Mouse (Mus musculus) hindbrain, embryonic 16.5 days (tissue): ENCODE measurements at regions not wholly inside any gene's neighbourhood (a gene's known extent, or its start where the extent isn't known, plus 50 kb on each side); places are given as distances from the start of the nearest gene placed in this dataset.

ENCODE experiments used
- ATAC-seq: fragments of 200-750 bp; cut with Nextera tagmentation; 2 replicates; pipeline ENCODE4 v1.8.0; 2017; ENCODE audit warnings: moderate TSS enrichment, moderate library complexity
- H3K27ac ChIP-seq: fragments of 300-500 bp; sonication (generic); 2 replicates; pipeline ENCODE4 v1.5.1; 2014; ENCODE audit warnings: low read depth, mild to moderate bottlenecking, control low read depth, low read length, moderate library complexity
- H3K27me3 ChIP-seq: fragments of 300-500 bp; sonication (generic); replicated peaks from 2 replicates; pipeline ENCODE4 v1.6.1; 2014; ENCODE audit warnings: low read length; ENCODE audit not compliant: control insufficient read depth, insufficient read depth
- H3K36me3 ChIP-seq: fragments of 300-500 bp; sonication (generic); 2 replicates; pipeline ENCODE4 v1.6.1; 2014; ENCODE audit warnings: mild to moderate bottlenecking, low read length, moderate library complexity, mixed read lengths; ENCODE audit not compliant: control insufficient read depth, insufficient read depth
- H3K4me1 ChIP-seq: fragments of 300-500 bp; sonication (generic); 2 replicates; pipeline ENCODE4 v1.6.1; 2014; ENCODE audit warnings: low read depth, low read length; ENCODE audit not compliant: control insufficient read depth, insufficient read depth
- H3K4me2 ChIP-seq: fragments of 300-500 bp; sonication (generic); 2 replicates; pipeline ENCODE4 v1.6.1; 2014; ENCODE audit warnings: mild to moderate bottlenecking, low read length, control low read depth, moderate library complexity
- H3K4me3 ChIP-seq: fragments of 300-500 bp; sonication (generic); 2 replicates; pipeline ENCODE4 v1.5.1; 2014; ENCODE audit warnings: mild to moderate bottlenecking, low read length, control low read depth, moderate library complexity
- H3K9ac ChIP-seq: fragments of 300-500 bp; sonication (generic); 2 replicates; pipeline ENCODE4 v1.6.1; 2014; ENCODE audit warnings: low read depth, mild to moderate bottlenecking, control low read depth, low read length, moderate library complexity
- H3K9me3 ChIP-seq: fragments of 300-500 bp; sonication (generic); 2 replicates; pipeline ENCODE4 v1.6.1; 2014; ENCODE audit warnings: mild to moderate bottlenecking, low read length, moderate library complexity; ENCODE audit not compliant: control insufficient read depth
- WGBS: fragments of 180-500 bp; shearing (Covaris S2); extraction: QIAGEN DNeasy Blood & Tissue Kit; methylation state at CpG from one replicate; pipeline ENCODE4 v1.1.7; 2014; 5-methylcytosine and 5-hydroxymethylcytosine counted together

DNA sequence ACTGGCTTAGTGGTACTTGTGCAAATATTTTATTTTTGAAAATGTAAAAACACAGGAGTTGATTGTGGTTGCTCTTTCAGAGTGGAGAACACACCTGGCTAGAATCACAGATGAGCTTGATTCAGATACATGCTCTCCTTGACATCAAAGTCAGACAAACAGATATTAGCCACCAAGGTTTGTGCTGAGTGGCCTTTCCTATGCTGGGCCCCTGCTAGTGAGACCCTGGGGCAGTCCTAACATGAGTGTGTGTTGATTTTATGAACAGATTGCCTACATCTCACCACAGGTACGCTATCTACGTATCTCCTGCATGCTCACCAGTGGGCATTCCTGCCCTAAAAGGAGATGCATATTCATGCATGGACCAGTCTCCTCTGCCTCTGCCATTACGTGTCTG is 157.5 kb downstream of the Slc38a4 start:
- Histone ChIP-seq H3K4me2 (no peak overlapping the region), H3K4me3 (no peak overlapping the region), H3K36me3 (no peaks in the 10 kb centered on the region), H3K9ac (no peak overlapping the region; the same call in 1 of the 2 replicates), H3K9me3 (peaks cover 3% of the 10 kb centered on the region; the same call in 1 of the 2 replicates), H3K27ac (no peak overlapping the region), H3K27me3 (no peaks in the 10 kb centered on the region), H3K4me1 (no peaks in the 10 kb centered on the region)
- WGBS, result 93% methylated on average over 3 of the region's 3 CpGs
- no peak for ATAC-seq

DNA sequence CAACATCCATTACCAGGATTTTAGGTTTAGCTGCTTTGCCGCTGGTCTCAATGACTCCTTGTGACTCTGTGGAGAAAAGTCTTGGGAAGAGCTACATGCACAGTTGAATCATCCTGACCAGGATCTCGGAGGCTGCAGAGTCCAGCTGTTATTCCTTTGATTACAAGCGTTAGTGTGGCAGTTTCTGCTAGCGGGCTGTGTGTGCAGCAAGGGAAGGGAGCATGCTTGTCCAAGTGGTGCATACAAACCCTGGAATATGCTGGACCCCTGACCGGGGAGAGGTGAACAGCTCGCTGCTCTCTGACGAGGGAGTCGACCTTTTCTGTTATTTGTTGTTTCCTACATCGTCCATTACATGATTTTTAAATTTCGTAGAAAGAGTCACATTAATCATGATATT is 170.9 kb downstream of the Slc38a4 start:
- Histone ChIP-seq H3K4me1 (no peaks in the 10 kb centered on the region), H3K4me2 (no peak overlapping the region), H3K27ac (no peak overlapping the region), H3K4me3 (no peak overlapping the region), H3K27me3 (no peaks in the 10 kb centered on the region), H3K9me3 (no peaks in the 10 kb centered on the region), H3K36me3 (no peaks in the 10 kb centered on the region), H3K9ac (no peak overlapping the region)
- 76% methylated on average over 10 of the region's 10 CpGs for WGBS
- no peak for ATAC-seq

DNA sequence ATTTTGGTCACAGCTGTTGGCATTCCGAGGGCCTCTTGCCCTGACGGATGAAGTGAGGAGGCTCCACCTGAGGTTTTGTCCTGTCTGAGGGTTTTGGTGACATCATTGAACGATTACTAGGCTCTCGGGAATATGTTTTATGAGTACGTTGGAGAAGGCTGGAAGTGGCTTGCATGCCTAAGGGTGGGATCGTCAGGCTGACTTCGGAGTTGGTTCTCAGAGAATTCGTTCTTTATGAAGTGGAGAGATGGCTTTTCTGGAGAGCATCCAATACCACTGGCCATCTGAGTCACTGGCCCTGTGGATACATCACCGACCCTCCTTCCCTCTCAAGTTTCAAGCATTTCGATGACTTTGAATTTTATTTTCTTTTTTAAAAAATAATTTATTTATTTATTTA is 172.0 kb downstream of the Slc38a4 start:
- Histone ChIP-seq H3K9me3 (no peaks in the 10 kb centered on the region), H3K9ac (no peak overlapping the region), H3K4me1 (no peaks in the 10 kb centered on the region), H3K36me3 (no peaks in the 10 kb centered on the region), H3K4me2 (no peak overlapping the region), H3K4me3 (no peak overlapping the region), H3K27ac (no peak overlapping the region), H3K27me3 (no peaks in the 10 kb centered on the region)
- 76% methylated on average over 10 of the region's 10 CpGs for WGBS
- no peak for ATAC-seq

DNA sequence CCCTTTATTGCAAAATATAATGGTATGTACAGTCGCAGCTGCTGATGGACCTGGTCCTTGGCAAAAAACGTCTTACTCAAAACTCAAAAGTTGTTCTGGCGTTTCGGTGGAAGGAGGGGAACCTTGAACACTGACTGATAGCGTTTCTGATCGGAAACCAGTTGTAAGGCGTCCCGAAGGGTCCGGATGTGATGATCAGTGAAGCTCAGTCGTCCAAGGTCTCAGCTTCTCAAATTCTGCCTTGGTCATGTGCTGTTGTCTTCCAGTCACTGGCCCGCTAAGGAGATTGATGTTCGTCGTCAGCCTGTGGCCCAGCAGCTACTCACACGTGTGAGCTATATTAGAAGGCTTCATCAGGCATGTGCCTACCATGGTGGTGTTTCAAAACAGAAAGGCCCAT is 173.5 kb downstream of the Slc38a4 start:
- H3K27ac ChIP-seq, result no peak overlapping the region
- no peaks in the 10 kb centered on the region for H3K36me3 ChIP-seq
- H3K9me3 ChIP-seq, result no peaks in the 10 kb centered on the region
- no peak for ATAC-seq
- no peaks in the 10 kb centered on the region for H3K4me1 ChIP-seq
- H3K4me3 ChIP-seq, result no peak overlapping the region
- no peak overlapping the region for H3K9ac ChIP-seq
- no peak overlapping the region for H3K4me2 ChIP-seq
- no peaks in the 10 kb centered on the region for H3K27me3 ChIP-seq
- 91% methylated on average over 14 of the region's 14 CpGs for WGBS

- Histone ChIP-seq H3K9ac (no peak overlapping the region), H3K9me3 (no peaks in the 10 kb centered on the region), H3K4me1 (no peaks in the 10 kb centered on the region), H3K4me2 (no peak overlapping the region), H3K4me3 (no peak overlapping the region), H3K27ac (no peak overlapping the region), H3K27me3 (no peaks in the 10 kb centered on the region), H3K36me3 (no peaks in the 10 kb centered on the region)
- 89% methylated on average over 9 of the region's 9 CpGs for WGBS
- no peak for ATAC-seq
These were observed 174.1 kb downstream of the Slc38a4 start for GRCm38 (mm10) chr15:96881519-96882170.

- Histone ChIP-seq H3K27ac (no peak overlapping the region), H3K4me3 (no peak overlapping the region), H3K9ac (no peak overlapping the region), H3K9me3 (no peaks in the 10 kb centered on the region), H3K4me1 (no peaks in the 10 kb centered on the region), H3K27me3 (no peaks in the 10 kb centered on the region), H3K36me3 (no peaks in the 10 kb centered on the region), H3K4me2 (no peak overlapping the region)
- WGBS, result 95% methylated on average over 11 of the region's 11 CpGs
- no peak for ATAC-seq
These were observed 175.7 kb downstream of the Slc38a4 start for GRCm38 (mm10) chr15:96880066-96880465.

- Histone ChIP-seq H3K4me2 (no peak overlapping the region), H3K36me3 (no peaks in the 10 kb centered on the region), H3K4me3 (no peak overlapping the region), H3K4me1 (no peaks in the 10 kb centered on the region), H3K9ac (no peak overlapping the region), H3K9me3 (no peaks in the 10 kb centered on the region), H3K27ac (no peak overlapping the region), H3K27me3 (no peaks in the 10 kb centered on the region)
- no peak for ATAC-seq
- 62% methylated on average over 4 of the region's 4 CpGs for WGBS
These were observed 177.0 kb downstream of the Slc38a4 start for GRCm38 (mm10) chr15:96878796-96879195.

GRCm38 (mm10) chr15:96877931-96878330 is 177.8 kb downstream of the Slc38a4 start:
- no peak overlapping the region for H3K27ac ChIP-seq
- H3K9ac ChIP-seq, result no peak overlapping the region
- no peaks in the 10 kb centered on the region for H3K4me1 ChIP-seq
- WGBS, result 95% methylated on average over 8 of the region's 8 CpGs
- no peaks in the 10 kb centered on the region for H3K27me3 ChIP-seq
- no peak for ATAC-seq
- no peaks in the 10 kb centered on the region for H3K9me3 ChIP-seq
- H3K4me2 ChIP-seq, result no peak overlapping the region
- H3K36me3 ChIP-seq, result no peaks in the 10 kb centered on the region
- no peak overlapping the region for H3K4me3 ChIP-seq

DNA sequence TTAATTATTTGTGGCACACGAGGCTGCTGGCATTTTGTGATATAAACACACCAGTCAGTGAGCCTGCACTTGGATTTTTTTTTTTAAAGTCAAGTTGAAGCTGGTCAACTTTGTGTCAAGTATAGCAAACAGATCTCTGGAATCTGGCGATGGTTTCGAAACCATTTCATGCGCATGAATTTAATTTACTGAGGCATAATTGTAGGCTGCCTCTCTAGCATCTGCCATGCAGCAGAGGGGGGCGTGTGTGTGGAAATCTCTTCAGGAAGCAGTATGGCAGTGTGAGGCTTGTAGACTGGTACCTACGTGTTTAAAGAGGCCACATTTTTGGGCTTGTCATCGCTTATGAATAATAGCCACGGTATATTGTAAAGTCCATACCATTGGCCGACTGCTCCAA is 177.7 kb upstream of the Slc38a2 start:
- no peaks in the 10 kb centered on the region for H3K4me1 ChIP-seq
- no peaks in the 10 kb centered on the region for H3K9me3 ChIP-seq
- no peak for ATAC-seq
- H3K4me3 ChIP-seq, result no peak overlapping the region
- H3K36me3 ChIP-seq, result no peaks in the 10 kb centered on the region
- H3K27ac ChIP-seq, result no peak overlapping the region
- no peak overlapping the region for H3K9ac ChIP-seq
- no peak overlapping the region for H3K4me2 ChIP-seq
- H3K27me3 ChIP-seq, result no peaks in the 10 kb centered on the region
- WGBS, result 71% methylated on average over 9 of the region's 9 CpGs

DNA sequence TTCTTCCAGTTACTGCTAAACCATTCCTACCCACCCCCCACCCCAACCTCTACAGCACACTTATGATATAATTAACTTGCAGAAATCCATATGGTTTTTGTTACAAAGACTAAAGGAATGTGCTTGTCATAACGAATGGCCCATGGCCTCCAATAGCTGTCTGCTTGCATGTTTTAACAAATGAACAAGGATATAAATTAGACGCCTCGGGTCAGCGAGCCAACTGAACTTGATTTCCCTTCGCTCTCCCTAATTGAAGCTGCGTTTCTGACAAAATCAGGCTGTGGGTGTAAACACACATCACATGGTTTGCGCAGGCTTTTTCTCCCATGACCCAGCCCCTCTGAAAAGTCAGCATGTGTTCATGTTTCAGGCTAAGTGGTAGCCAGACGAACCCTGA is 174.6 kb upstream of the Slc38a2 start:
- Histone ChIP-seq H3K9me3 (no peaks in the 10 kb centered on the region), H3K9ac (no peak overlapping the region), H3K27ac (no peak overlapping the region), H3K4me1 (no peaks in the 10 kb centered on the region), H3K36me3 (no peaks in the 10 kb centered on the region), H3K4me3 (no peak overlapping the region), H3K4me2 (no peak overlapping the region), H3K27me3 (no peaks in the 10 kb centered on the region)
- ATAC-seq, result no peak
- WGBS, result 73% methylated on average over 8 of the region's 8 CpGs
